Mouse (Mus musculus): ENCODE results near the gene Heatr5a. TPM values are rescaled to one million over a fixed set of nuclear protein-coding genes. Genes with fewer than 3 reads are reported as not detected.

Heatr5a gene
- polyA plus RNA-seq, 1 experiment: 0.07 TPM

GRCm38 (mm10) chr12:51871446-51872144, 99.5 kb downstream of the Heatr5a start:
- Histone ChIP-seq H3K36me3 (ENCODE audit: control insufficient read depth) (peaks cover 22% of the 10 kb centered on the region), H3K9me3 (ENCODE audit: control insufficient read depth, low read length) (no peaks in the 10 kb centered on the region), H3K4me3 (replicated peaks) (no peak overlapping the region), H3K27me3 (ENCODE audit: control insufficient read depth) (no peaks in the 10 kb centered on the region), H3K4me1 (ENCODE audit: control insufficient read depth) (peaks cover 39% of the 10 kb centered on the region)
- TF ChIP-seq GATA1 (IDR thresholded peaks at IDR 0.05; ENCODE audit: low read length) (no peak), TAL1 (IDR thresholded peaks at IDR 0.05; ENCODE audit: low read length) (no peak)

- H3K27me3 ChIP-seq (ENCODE audit: control insufficient read depth): no peaks in the 10 kb centered on the region
- H3K4me1 ChIP-seq (ENCODE audit: control insufficient read depth): peaks cover 54% of the 10 kb centered on the region
- no peak overlapping the region for H3K4me3 ChIP-seq (replicated peaks)
- no peaks in the 10 kb centered on the region for H3K9me3 ChIP-seq (ENCODE audit: control insufficient read depth, low read length)
- H3K36me3 ChIP-seq (ENCODE audit: control insufficient read depth): peaks cover 10% of the 10 kb centered on the region
- TF ChIP-seq GATA1 (IDR thresholded peaks at IDR 0.05; ENCODE audit: low read length) (no peak), TAL1 (IDR thresholded peaks at IDR 0.05; ENCODE audit: low read length) (no peak)
These were observed 101.6 kb downstream of the Heatr5a start for GRCm38 (mm10) chr12:51869511-51869910.

GRCm38 (mm10) chr12:51867076-51867475, 104.0 kb downstream of the Heatr5a start:
- Histone ChIP-seq H3K36me3 (ENCODE audit: control insufficient read depth) (no peaks in the 10 kb centered on the region; the same call in 1 of the 2 replicates), H3K4me1 (ENCODE audit: control insufficient read depth) (peaks cover 42% of the 10 kb centered on the region), H3K4me3 (replicated peaks) (no peak overlapping the region), H3K9me3 (ENCODE audit: control insufficient read depth, low read length) (no peaks in the 10 kb centered on the region), H3K27me3 (ENCODE audit: control insufficient read depth) (no peaks in the 10 kb centered on the region)
- TF ChIP-seq TAL1 (IDR thresholded peaks at IDR 0.05; ENCODE audit: low read length) (no peak), GATA1 (IDR thresholded peaks at IDR 0.05; ENCODE audit: low read length) (no peak)

- Histone ChIP-seq H3K4me3 (replicated peaks) (no peak overlapping the region), H3K27me3 (ENCODE audit: control insufficient read depth) (no peaks in the 10 kb centered on the region), H3K4me1 (ENCODE audit: control insufficient read depth) (peaks cover 35% of the 10 kb centered on the region), H3K36me3 (ENCODE audit: control insufficient read depth) (no peaks in the 10 kb centered on the region; the same call in 1 of the 2 replicates), H3K9me3 (ENCODE audit: control insufficient read depth, low read length) (no peaks in the 10 kb centered on the region)
- TF ChIP-seq GATA1 (IDR thresholded peaks at IDR 0.05; ENCODE audit: low read length): no peak
- no peak for TF ChIP-seq TAL1 (IDR thresholded peaks at IDR 0.05; ENCODE audit: low read length)
These were observed 104.8 kb downstream of the Heatr5a start for GRCm38 (mm10) chr12:51866226-51866910.

GRCm38 (mm10) chr12:51865790-51866179, 105.3 kb downstream of the Heatr5a start:
- TF ChIP-seq TAL1 (IDR thresholded peaks at IDR 0.05; ENCODE audit: low read length) (no peak), GATA1 (IDR thresholded peaks at IDR 0.05; ENCODE audit: low read length) (no peak)
- Histone ChIP-seq H3K9me3 (ENCODE audit: control insufficient read depth, low read length) (no peaks in the 10 kb centered on the region), H3K4me3 (replicated peaks) (no peak overlapping the region), H3K27me3 (ENCODE audit: control insufficient read depth) (no peaks in the 10 kb centered on the region), H3K36me3 (ENCODE audit: control insufficient read depth) (no peaks in the 10 kb centered on the region), H3K4me1 (ENCODE audit: control insufficient read depth) (peaks cover 32% of the 10 kb centered on the region)

- TF ChIP-seq GATA1 (IDR thresholded peaks at IDR 0.05; ENCODE audit: low read length) (no peak), TAL1 (IDR thresholded peaks at IDR 0.05; ENCODE audit: low read length) (no peak)
- H3K4me1 ChIP-seq (ENCODE audit: control insufficient read depth): peaks cover 33% of the 10 kb centered on the region
- H3K36me3 ChIP-seq (ENCODE audit: control insufficient read depth): no peaks in the 10 kb centered on the region
- no peak overlapping the region for H3K4me3 ChIP-seq (replicated peaks)
- no peaks in the 10 kb centered on the region for H3K27me3 ChIP-seq (ENCODE audit: control insufficient read depth)
- no peaks in the 10 kb centered on the region for H3K9me3 ChIP-seq (ENCODE audit: control insufficient read depth, low read length)
These were observed 105.9 kb downstream of the Heatr5a start for GRCm38 (mm10) chr12:51865061-51865789.

GRCm38 (mm10) chr12:51863116-51864002, 107.8 kb downstream of the Heatr5a start:
- Histone ChIP-seq H3K4me1 (ENCODE audit: control insufficient read depth) (peaks cover 44% of the 10 kb centered on the region), H3K27me3 (ENCODE audit: control insufficient read depth) (no peaks in the 10 kb centered on the region), H3K9me3 (ENCODE audit: control insufficient read depth, low read length) (no peaks in the 10 kb centered on the region), H3K36me3 (ENCODE audit: control insufficient read depth) (no peaks in the 10 kb centered on the region), H3K4me3 (replicated peaks) (no peak overlapping the region)
- TF ChIP-seq TAL1 (IDR thresholded peaks at IDR 0.05; ENCODE audit: low read length): no peak
- TF ChIP-seq GATA1 (IDR thresholded peaks at IDR 0.05; ENCODE audit: low read length): no peak
